Mouse (Mus musculus) spleen, adult 2 months (tissue): ENCODE results near the gene Dclre1c.

ENCODE experiments used
- CTCF ChIP-seq: fragments of 200-500 bp; IDR thresholded peaks from 2 replicates; pipeline ENCODE4 v1.5.1; 2011; ENCODE audit warnings: mild to moderate bottlenecking, inconsistent platforms; ENCODE audit not compliant: insufficient read depth, insufficient read length, insufficient replicate concordance; ENCODE audit errors: extremely low read depth
- POLR2A ChIP-seq: fragments of 200-500 bp; IDR thresholded peaks from 2 replicates; pipeline ENCODE4 v1.6.1; 2011; ENCODE audit warnings: low read depth, low read length, inconsistent platforms

- no peak for TF ChIP-seq CTCF
- no peak for TF ChIP-seq POLR2A
These were observed 11.6 kb downstream of the Dclre1c start for GRCm38 (mm10) chr2:3435369-3436061.
